Mouse (Mus musculus): ENCODE data around the gene Negr1. TPM values are rescaled to one million over a fixed set of nuclear protein-coding genes. Genes with fewer than 3 reads are reported as not detected.

Gene Negr1
- total RNA-seq, 2 experiments from 2014 or later = 123 to 128 TPM

DNA sequence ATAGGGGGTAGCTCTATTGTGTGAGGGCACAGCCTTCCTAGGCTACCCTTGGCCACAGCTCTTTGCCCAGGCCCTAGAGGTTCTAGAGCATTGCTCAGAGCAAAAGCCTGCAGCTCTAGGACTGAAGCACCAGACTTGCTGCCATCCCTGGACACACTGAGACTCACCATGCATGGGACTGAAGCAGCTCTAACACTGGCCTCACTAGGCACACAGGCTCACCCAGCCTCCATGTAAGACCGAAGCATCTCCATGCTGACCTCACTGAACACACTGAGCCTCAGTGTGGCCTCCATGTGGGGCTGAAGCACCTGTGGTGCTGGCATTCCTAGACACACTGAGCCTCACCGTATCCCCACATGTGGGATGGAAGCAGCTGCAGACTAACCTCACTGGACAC is 101.0 kb downstream of the Negr1 start:
- DNase-seq (ENCODE audit: low spot score in 2 of 2) = no peak

DNA sequence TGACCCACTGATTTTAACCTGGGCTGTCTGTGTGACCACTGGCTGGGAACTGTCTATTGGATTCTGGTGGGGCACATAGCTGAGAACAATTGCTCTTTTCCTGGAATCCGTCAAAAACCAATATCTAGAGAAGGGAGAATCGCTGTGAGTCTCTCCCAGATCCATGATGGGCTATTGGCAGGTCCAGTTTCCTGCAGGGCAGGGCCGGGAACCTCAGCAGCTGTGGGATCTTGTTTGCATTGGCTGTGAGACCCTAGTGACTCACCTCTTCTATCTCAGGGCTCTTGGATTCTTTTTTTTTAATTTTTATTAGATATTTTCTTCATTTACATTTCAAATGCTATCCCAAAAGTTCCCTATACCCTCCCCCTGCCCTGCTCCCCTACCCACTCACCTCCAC is 111.0 kb downstream of the Negr1 start:
- DNase-seq (ENCODE audit: low spot score in 2 of 2) = no peak

- DNase-seq (ENCODE audit: low spot score in 2 of 2) = peak in 1 of 2 experiments; percentile 30
Measured at GRCm38 (mm10) chr3:156690059-156690605, 128.5 kb downstream of the Negr1 start.

DNA sequence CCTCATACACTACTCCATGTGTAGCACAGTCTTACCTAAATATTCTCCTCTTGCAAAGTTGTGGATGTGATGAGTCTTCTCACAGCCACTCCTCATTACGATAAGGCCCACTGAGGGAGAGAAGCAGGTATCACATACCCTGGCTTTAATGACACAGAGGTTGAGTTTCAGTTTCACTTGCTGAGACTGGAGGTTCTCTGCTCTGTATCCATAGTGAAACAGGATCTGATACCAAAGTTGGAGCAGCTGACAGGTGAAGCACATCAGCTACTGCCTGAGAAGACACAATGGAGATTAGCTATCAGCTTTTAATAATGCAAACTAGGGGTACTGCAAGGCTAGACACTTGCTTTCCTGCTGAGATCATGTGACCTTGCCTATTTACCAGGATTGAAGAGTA is 137.1 kb downstream of the Negr1 start:
- no peak for DNase-seq (ENCODE audit: low spot score in 2 of 2)

DNA sequence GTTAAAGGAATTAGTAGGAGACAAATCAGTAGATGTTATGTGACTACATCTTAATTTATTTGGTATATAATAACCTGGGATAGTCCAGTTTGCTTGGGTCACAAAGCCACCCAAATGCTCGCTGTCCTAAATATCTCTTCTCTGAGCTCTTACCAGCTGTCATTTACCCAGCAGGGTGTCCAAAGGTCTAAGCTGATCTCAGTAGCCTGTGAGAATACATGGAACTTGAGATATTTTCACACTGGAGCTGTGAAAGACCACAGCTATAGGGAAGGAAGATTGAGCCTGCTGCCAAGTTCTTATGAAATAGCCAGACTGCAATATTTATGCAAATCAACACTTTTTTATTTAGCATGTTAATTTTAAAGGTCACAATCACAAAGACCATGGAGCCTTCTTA is 141.6 kb downstream of the Negr1 start:
- DNase-seq (ENCODE audit: low spot score in 2 of 2) = no peak

DNA sequence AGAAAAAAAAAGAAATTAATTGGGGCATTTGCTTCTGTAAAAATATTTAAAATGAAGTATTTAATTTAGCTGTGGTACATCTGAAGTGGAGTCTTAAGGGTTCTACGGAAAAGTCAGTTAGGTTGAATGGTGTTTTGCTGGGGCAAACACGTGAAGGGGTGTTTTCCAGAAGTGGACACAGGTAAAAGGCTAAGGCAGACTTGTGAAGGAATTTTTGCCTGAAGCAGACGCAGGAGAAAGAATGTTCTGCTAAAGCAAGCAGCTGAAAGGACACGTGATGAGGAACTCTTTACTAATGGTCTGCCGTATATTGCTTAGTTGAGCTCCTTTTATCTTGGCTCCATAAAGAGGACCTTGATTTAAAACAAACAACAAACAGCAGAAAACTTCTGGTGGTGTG is 148.6 kb downstream of the Negr1 start:
- no peak for DNase-seq (ENCODE audit: low spot score in 2 of 2)

GRCm38 (mm10) chr3:156710693-156711092 is 149.1 kb downstream of the Negr1 start:
- no peak for DNase-seq (ENCODE audit: low spot score in 2 of 2)

GRCm38 (mm10) chr3:156736335-156736734 is 174.7 kb downstream of the Negr1 start:
- no peak for DNase-seq (ENCODE audit: low spot score in 2 of 2)

- no peak for DNase-seq (ENCODE audit: low spot score in 2 of 2)
Measured at GRCm38 (mm10) chr3:156739529-156739928, 177.9 kb downstream of the Negr1 start.

DNA sequence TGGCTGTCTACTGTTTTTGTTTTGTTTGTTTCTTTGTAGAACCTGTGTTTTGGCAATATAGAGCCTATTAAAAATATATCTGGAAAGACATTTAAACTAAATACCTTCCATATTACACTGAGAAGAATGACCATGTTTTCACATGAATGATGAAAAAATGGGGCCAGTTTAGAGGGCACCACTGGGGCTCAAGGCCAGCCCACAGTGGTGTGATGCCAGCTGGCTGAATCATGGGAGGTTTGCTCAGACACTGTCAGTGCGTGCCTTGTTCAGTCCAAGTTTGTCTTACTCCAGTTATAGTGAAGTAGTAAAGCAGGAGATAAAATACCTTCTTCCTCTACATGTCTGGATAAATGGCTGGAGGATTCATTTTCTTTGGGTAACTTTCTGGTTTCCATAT is 181.7 kb downstream of the Negr1 start:
- DNase-seq (ENCODE audit: low spot score in 2 of 2) = no peak

DNA sequence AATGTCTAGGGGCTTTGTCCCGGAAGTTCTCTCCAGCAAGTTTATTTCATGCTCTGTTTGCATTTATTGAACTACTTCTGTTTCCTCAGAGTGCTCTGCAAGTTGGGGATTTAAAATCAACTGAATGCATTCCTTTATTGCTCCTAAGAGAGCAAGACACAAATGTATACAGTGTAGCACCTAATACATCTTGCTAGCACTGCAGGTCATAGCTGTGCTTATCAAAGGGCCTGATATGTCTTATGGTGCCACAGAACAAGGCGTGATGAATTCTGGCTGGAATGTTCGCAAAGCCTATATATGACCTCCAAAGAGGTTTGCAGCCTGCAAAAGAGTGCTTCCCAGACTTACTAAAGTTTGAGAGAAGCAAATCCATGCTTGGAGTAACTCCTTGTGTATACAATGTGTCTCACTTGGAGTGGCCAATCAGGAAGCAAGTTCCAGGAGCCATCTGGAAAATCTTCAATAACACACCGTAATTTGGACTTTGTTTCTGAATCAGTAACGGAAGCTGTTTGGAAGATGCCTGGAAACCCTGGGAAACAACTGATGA is 183.7 kb downstream of the Negr1 start:
- no peak for DNase-seq (ENCODE audit: low spot score in 2 of 2)

DNA sequence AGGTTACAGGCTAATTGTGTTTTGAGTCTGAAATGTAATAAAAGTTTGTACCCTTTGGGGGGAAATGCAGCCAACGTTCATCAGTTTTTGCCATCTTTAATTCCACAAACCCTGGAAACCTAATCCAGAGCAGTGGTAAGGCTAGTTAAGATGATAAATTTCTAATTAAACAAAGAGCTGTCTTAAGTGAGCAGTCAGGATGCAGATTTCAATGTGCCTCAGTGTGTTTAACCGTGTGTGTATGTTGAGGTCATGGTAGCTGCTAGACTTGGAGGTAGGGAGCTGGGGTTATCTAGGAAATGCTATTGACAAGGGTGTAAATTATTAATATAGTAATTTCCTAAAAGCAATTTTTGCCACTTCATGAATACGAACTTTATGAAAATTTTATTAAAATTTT is 185.9 kb downstream of the Negr1 start:
- no peak for DNase-seq (ENCODE audit: low spot score in 2 of 2)

- DNase-seq (ENCODE audit: low spot score in 2 of 2) = no peak
Measured at GRCm38 (mm10) chr3:156753780-156754373, 192.3 kb downstream of the Negr1 start.

GRCm38 (mm10) chr3:156754790-156755530 is 193.4 kb downstream of the Negr1 start:
- no peak for DNase-seq (ENCODE audit: low spot score in 2 of 2)

DNA sequence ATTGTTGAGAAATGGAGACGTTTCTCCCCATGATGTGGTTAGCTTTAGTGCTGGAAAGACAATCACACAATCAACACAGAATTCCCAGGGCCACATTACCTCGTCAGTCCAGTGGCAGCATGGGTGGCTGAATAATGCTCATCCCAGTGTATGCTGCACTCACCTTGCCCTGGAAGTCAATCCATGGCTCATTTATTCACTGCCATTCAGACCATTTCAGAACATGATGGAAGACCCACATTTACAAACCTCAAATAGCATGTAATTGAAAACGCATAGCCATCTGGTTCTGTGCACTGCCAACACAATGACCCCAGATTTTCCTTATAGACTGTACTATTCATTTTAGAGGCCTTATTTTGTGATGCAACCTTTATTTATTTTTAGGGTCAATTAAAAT is 203.4 kb downstream of the Negr1 start:
- DNase-seq (ENCODE audit: low spot score in 2 of 2) = no peak

- no peak for DNase-seq (ENCODE audit: low spot score in 2 of 2)
Measured at GRCm38 (mm10) chr3:156766171-156766845, 204.7 kb downstream of the Negr1 start.

GRCm38 (mm10) chr3:156771626-156772025 is 210.0 kb downstream of the Negr1 start:
- no peak for DNase-seq (ENCODE audit: low spot score in 2 of 2)

DNA sequence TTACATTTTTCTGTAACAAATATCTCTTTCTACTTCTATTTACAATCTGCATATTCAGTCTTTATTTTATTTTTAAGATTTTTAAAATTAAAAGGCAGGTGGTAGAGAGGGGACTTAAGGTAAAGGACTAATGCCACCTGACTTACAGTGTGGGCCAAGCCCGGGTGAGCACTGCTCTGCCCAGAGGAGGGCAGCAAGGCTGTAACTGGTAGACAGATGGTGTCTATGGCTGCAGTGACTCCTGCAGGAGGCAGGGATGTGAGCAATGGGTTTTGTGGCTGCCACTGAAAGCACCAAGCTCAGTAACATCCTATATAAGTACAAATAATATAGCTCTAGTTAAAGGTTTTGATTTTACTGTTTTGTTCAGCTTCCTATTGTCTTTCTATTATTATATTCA is 210.5 kb downstream of the Negr1 start:
- no peak for DNase-seq (ENCODE audit: low spot score in 2 of 2)

DNA sequence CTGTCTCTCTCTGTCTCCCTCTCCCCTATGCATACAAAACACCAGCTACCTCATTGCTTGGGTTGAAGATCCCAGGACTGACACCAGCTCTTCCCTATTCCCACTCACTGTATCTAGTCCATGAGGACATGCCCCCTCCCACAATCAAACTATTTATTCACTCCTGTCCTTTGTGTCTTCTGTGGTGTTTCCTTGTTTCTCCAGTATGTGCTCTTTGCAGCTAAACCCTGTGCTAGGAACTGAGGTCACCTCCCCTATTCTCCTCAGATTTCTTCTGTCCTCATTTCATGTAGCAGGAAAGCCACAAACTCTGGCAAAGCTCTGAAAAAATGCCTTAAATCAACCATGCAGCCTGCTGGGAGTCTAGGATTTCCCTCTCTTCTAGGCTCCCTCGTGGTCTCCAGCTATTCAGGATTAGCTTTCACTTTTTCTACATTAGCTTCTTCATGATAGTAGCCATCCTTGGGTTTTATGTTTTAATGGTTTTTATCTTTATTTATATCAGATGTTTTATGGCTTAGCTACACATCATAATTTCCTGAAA is 222.8 kb downstream of the Negr1 start:
- DNase-seq (ENCODE audit: low spot score in 2 of 2) = no peak

- no peak for DNase-seq (ENCODE audit: low spot score in 2 of 2)
Measured at GRCm38 (mm10) chr3:156786355-156786754, 224.8 kb downstream of the Negr1 start.

GRCm38 (mm10) chr3:156791234-156791633 is 229.6 kb downstream of the Negr1 start:
- no peak for DNase-seq (ENCODE audit: low spot score in 2 of 2)

DNA sequence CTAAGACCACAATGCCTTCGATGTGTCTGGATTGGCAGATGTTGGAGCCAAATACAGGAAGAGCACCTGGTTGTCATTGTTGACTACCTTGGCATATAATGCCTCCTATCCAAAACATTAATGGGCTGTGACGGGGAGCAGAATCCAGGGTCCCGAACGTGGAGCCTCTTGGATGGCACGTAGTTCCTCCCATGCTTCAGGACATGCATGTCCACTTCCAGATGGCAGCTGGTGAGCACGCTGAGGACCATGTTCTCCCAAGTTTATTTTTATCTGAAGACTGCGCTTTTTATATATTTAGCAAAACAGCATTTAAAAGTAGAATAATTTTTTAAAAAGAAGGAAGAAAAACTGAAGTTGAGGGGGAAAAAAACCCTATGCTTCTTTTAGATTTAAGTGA is 231.1 kb downstream of the Negr1 start:
- DNase-seq (ENCODE audit: low spot score in 2 of 2) = no peak

Data from layer of hippocampus, postnatal 14 days (tissue).